Mouse (Mus musculus): ENCODE results near the gene Wdr93.
A peak's percentile ranks its signal among the peaks of the same experiment; 100 is the strongest.

Gene Wdr93

GRCm38 (mm10) chr7:79742659-79743536, at the start of gene Wdr93, which contains the start of gene Pex11a:
TSS of gene Wdr93 (plus strand) at chr7:79743163.
TSS of gene Pex11a (minus strand) at chr7:79743131.
- peak; percentile 73 for DNase-seq

DNA sequence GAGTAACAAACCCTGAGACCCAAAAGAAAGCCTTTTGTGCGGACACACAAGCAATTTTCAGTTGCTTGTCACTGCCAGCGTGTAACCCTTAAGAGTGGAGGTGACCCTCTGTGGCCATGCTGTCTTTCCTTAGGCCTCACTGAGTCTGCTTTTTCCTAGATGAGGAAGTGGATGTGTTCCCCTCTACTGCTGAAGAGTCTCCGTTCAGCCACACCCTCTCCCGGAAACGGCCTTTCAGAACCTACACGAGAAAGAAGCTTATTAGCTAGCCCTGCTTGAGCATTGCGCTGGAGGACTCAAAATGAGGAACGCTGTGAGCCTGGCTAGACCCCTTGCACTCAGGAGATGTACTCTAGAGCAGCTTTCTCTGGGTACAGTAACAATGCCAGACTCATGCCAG, 46.5 kb upstream of the Wdr93 start:
- DNase-seq, result no peak

DNA sequence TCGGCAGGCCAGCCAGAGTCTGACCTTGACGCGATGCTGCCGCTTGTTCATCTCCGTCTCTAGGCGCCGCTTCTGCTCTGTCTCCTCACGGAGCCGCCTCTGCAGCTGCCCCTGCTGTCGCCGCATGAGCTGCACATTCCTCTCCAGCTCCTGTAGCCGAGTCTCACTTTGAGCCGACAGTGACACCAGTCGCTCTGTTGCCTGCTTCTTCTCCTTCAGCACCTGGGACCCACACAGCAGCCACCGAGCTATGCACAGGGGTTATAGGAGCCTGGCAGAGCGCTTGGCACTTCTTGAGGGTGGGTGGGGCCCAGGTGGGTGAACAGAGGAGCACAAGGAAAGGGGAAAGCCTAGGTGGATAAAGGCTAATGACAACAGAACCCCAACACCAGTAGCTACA, 40.2 kb upstream of the Wdr93 start:
- DNase-seq, result no peak

- no peak for DNase-seq
These were observed 37.8 kb upstream of the Wdr93 start for GRCm38 (mm10) chr7:79705210-79705609.

DNA sequence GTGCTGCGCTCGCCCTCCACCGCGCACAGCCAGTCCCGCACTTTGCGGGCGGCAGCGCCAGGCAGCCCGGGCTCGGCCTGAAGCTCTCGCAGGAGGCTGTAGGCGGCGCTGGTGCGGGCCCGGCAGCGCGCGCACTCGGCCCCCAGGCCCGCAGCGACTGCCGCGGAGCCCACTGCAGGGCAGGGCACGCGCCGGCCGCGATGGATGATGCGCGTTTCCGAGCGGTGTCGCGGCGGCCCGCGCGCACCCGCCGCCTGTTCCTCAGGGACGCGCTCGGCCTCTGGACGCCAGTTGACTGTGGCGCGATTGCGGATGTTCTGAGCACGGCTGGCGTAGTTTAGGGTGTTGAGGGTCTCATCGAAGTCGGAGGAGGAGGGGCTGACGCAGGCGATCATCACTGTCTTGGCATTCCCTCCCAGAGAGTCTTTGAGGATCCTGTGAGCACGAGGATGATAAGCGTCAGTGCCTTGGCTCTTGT, 32.8 kb upstream of the Wdr93 start:
- peak; percentile 70 for DNase-seq

- DNase-seq, result no peak
These were observed 32.1 kb upstream of the Wdr93 start for GRCm38 (mm10) chr7:79710831-79711230.

GRCm38 (mm10) chr7:79715187-79715981, 27.6 kb upstream of the Wdr93 start, which contains the start of gene Kif7:
TSS of gene Kif7 (minus strand) at chr7:79715720.
- peak; percentile 35 for DNase-seq

DNA sequence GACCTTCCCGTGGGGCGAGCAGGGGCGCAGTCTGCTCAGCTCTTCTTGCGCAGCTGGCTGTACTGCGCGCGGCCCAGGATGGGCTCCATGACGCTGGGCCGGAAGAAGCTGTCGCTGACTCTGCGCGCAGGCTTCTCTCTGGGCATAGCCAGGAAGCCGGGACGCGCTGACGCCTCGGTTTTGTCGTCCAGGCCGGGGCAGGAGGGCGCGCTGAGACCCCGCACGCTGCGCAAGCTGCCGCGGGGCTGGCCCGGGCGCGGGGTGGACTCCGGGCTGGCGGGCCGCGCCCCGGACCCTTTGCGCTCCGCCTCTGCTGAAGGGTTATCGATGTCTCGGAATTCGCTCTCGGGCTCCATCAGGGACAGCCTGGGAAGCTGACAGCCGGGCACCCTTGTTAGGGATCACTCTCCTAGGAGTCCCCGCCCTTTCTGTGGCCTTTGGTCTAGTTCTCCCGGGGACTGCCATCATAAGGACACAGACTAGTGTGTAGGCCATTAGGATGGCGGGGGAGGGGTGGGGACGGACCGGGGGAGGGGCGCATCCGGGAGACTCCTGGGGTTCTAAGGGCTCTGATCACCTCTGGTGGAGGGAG, 21.5 kb upstream of the Wdr93 start:
- DNase-seq, result peak; percentile 65

- DNase-seq, result no peak
These were observed 15.9 kb upstream of the Wdr93 start for GRCm38 (mm10) chr7:79727091-79727490.

- DNase-seq, result no peak
These were observed 14.7 kb upstream of the Wdr93 start for GRCm38 (mm10) chr7:79728219-79728618.

DNA sequence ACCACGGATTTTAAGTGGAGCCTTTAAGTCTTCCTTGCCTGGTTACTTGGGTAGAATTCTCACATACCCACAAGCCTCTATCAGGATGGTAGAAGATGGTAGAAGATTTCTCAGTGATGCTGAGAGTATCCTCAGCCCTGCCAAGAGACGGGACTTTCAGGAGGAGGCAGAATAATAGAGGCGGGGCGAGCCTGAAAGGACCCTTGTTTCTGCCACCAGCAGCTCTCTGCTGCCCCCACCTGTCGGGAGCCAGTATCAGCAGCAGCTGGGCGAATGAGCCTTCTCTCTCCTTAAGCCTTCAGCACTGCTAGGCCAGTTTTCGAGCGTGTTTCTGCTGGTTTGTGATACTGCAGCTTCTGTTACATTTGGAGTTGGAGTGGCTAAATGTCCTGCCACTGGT, 13.8 kb upstream of the Wdr93 start:
- peak; percentile 55 for DNase-seq

GRCm38 (mm10) chr7:79729743-79730370, 13.1 kb upstream of the Wdr93 start:
- no peak for DNase-seq

DNA sequence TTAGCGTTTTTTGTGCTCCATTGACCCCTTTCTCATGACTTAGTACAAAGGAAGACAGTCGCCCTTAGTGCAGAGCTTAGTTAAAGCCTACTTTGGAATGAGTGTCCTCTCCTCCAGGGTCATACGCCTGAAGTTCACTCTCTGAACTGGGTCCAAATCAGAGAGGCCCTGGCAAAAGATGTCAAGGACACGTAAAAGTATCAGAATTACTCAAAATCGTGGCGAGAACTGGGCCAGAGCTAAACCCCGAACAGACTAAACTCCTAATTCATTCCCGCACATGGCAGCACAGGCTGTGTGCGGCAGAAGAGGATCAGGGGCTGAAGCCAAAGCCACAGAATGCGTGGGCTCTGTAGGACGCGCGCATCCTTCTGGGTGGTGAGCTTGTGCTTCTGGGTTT, 11.5 kb upstream of the Wdr93 start:
- no peak for DNase-seq

GRCm38 (mm10) chr7:79732622-79733021, 10.3 kb upstream of the Wdr93 start, which contains the start of gene Plin1:
TSS of gene Plin1 (minus strand) at chr7:79732903.
- no peak for DNase-seq

- DNase-seq, result no peak
These were observed 8.4 kb upstream of the Wdr93 start for GRCm38 (mm10) chr7:79734563-79734962.

- DNase-seq, result no peak
These were observed 6.5 kb upstream of the Wdr93 start for GRCm38 (mm10) chr7:79736511-79736910.

GRCm38 (mm10) chr7:79738913-79739312, 4.0 kb upstream of the Wdr93 start:
- no peak for DNase-seq

- no peak for DNase-seq
These were observed 2.7 kb upstream of the Wdr93 start for GRCm38 (mm10) chr7:79740279-79740678.

- no peak for DNase-seq
These were observed 695 bp upstream of the Wdr93 start for GRCm38 (mm10) chr7:79742277-79742658.

GRCm38 (mm10) chr7:79744051-79744450, 1.1 kb downstream of the Wdr93 start:
- DNase-seq, result no peak

DNA sequence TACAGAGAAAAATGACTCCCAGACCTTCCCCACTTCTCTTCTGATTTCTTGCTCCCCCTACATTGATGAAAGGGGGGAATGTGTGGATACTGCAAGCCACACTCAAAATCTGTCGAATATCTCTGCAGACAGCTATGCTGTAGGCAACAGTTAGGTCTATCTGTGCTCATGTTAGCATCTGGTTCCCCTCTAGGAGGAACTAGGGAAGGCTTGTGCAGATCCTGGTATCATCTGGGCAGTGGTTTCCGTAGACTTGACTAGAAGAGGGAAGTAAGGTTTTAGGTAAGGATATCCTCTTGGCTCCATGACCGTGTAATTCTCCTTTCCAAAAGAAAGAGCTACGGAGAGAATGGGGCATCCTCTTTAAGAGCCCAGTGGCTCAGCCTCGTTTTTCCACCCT, 1.6 kb downstream of the Wdr93 start:
- no peak for DNase-seq

DNA sequence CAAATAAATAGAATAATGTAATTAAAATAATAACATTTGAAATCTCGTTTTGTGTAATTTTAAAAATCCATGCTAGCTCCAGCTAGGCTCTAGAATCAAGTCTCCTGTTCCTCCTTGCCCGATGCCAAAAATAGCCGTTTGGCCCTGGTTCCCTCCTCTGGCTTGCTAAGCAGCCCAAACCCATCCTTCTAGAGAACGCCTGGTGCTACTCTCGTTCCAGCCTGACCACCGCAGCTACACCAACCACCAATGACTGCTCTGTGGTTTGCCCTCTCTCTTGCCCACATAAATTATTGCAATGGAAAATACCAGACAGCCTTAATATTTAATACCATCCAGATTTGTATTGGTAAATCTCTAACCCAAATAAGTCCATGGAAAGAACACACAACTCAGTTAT, 4.7 kb downstream of the Wdr93 start:
- no peak for DNase-seq

DNA sequence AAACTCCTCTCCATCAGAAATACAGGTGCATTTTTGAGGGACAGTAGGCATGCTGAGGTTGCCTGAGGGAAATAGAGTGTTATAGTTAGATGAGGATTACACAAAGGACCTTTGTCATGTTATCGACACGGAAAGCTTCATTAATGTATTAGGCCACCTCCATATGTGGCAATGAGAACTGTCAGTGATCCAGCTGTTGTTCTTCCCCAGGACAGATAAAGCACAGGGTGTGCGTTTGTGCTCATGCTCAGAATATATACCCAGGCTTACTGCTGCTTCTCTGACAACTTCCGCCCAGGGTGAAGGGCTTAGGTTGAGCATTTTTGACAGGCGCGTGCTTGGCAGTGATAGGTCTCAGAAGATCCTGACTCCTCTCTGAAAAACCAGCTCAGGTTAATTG, 6.5 kb downstream of the Wdr93 start:
- no peak for DNase-seq
